Mouse (Mus musculus): ENCODE measurements around the gene Ppdpf. TPM values are rescaled to one million over a fixed set of nuclear protein-coding genes. Genes with fewer than 3 reads are reported as not detected.
A peak's percentile ranks its signal among the peaks of the same experiment; 100 is the strongest.

The Ppdpf gene
- polyA plus RNA-seq, 2 experiments, result 44.6 to 115 TPM

DNA sequence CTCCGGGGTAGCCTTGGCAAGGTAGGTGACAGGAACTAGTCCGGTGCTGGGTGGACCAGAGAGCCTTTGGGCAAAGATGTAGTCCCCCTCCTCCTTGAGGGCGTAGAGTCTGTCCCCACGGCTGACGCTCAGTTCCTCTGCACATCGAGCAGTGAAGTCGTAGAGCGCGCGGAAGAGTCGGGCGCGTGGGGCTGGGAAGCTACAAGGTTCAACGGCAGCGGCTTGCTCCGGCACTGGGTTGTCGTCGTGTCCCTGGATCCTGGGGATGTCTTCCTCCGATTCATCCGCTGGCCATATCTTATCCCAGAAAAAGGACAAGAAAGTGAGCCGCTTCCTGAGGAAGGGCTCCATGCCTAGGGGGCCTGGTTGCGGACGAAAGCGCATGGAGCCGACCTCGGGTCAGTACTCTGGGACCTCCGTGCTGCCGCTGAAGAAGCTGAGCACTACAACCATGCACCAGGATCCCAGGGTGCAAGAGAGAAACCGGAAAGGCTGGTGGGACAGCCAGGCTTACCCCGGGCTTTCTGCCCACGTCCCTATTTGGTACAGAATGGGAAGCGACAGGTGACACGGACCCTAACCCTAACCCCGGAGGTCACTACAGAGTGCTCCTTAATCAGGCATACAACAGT lies 25.5 kb downstream of the Ppdpf start:
- DNase-seq (ENCODE audit: low read depth in 3 of 3, low spot score in 3 of 3), result no peak
- Histone ChIP-seq H3K27ac (no peak overlapping the region), H3K9ac (replicated peaks) (peak overlapping the region; percentile 16)

DNA sequence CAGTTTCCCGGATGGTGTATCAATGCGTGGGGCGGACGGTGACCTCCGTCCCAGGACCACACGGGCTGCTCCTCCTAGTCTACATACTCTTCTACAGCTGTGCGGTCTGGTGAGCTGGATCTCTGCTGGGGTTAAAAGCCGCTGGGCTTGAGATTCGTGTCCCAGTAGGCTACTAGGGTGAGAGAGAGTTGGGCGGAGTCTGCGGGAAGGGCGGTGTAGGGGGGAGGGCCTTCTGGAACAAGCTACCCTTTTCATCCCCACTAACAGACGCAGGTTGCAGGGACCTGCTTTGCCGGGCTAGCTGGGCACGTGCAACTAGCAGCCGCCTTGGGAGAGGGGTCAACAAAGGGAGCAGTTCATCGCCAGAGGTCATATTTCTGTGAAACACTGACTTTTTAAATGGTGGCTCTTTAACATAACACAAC lies 26.0 kb downstream of the Ppdpf start, which contains the start of gene Srms:
Gene Srms, minus strand, starts transcription at position 165 of the 425 bp plus-strand sequence.
- WGBS (ENCODE audit: insufficient replicate concordance), result 1% methylated on average over 17 of the region's 17 CpGs
- Histone ChIP-seq H3K4me2 (ENCODE audit: low read depth) (peak within 1 kb of the TSS; percentile 65), H3K9me3 (ENCODE audit: control insufficient read depth, low read length) (no peaks in the 10 kb centered on the region), H3K9ac (replicated peaks) (peak within 1 kb of the TSS; percentile 16), H3K36me3 (replicated peaks; ENCODE audit: control insufficient read depth, insufficient read depth, low read depth) (no peaks in the 10 kb centered on the region), H3K27me3 (ENCODE audit: control insufficient read depth, insufficient read depth, low read length) (peaks cover 42% of the 10 kb centered on the region), H3K27ac (no peak within 1 kb of the TSS), H3K4me1 (replicated peaks; ENCODE audit: control insufficient read depth in 2 of 2, insufficient read depth in 2 of 2, low read length in 1 of 2) (peaks cover 4 to 9% of the 10 kb centered on the region in 2 experiments), H3K4me3 (ENCODE audit: insufficient read depth in 1 of 2, low read depth in 2 of 2, low read length in 2 of 2) (peak within 1 kb of the TSS; percentile 17 to 43)
- TF ChIP-seq EP300 (IDR thresholded peaks at IDR 0.05; ENCODE audit: low read depth) (no peak), CTCF (IDR thresholded peaks at IDR 0.05; ENCODE audit: low read depth) (no peak)
- DNase-seq (ENCODE audit: low read depth in 3 of 3, low spot score in 3 of 3) (no peak), ATAC-seq (ENCODE audit: insufficient read depth) (peak; percentile 57)

More for the DNA sequence above, 25.5 kb downstream of the Ppdpf start:
- TF ChIP-seq CTCF (IDR thresholded peaks at IDR 0.05; ENCODE audit: low read depth), result no peak
- no peak for TF ChIP-seq EP300 (IDR thresholded peaks at IDR 0.05; ENCODE audit: low read depth)
- Histone ChIP-seq H3K9me3 (ENCODE audit: control insufficient read depth, low read length) (no peaks in the 10 kb centered on the region), H3K36me3 (replicated peaks; ENCODE audit: control insufficient read depth, insufficient read depth, low read depth) (no peaks in the 10 kb centered on the region), H3K4me3 (ENCODE audit: insufficient read depth in 1 of 2, low read depth in 2 of 2, low read length in 2 of 2) (peak overlapping the region; percentile 17 to 43), H3K4me2 (ENCODE audit: low read depth) (peak overlapping the region; percentile 65), H3K4me1 (replicated peaks; ENCODE audit: control insufficient read depth in 2 of 2, insufficient read depth in 2 of 2, low read length in 1 of 2) (peaks cover 4 to 9% of the 10 kb centered on the region in 2 experiments), H3K27me3 (ENCODE audit: control insufficient read depth, insufficient read depth, low read length) (peaks cover 42% of the 10 kb centered on the region)
- 4% methylated on average over 34 of the region's 34 CpGs for WGBS (ENCODE audit: insufficient replicate concordance)
- peak; percentile 21 for ATAC-seq (ENCODE audit: insufficient read depth)

DNA sequence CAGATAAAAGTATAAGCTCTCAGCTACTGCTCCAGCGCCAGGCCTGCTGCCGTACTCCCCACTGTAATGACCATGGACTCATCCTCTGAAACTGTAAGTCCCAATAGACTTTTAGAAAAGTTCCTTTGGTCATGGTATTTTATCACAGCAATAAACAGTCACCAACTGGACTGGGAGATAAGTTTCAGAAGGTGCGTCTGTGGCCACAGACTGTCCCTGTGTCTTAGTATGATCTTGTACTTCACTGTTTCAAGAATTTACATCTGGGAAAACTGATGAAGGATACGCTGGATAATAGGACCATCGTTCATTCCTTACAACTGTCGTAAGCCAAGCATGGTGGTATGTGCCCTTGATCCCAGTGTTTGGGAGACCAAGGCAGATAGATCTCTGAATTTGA lies 29.0 kb downstream of the Ppdpf start:
- Histone ChIP-seq H3K4me3 (ENCODE audit: insufficient read depth in 1 of 2, low read depth in 2 of 2, low read length in 2 of 2) (no peak overlapping the region), H3K36me3 (replicated peaks; ENCODE audit: control insufficient read depth, insufficient read depth, low read depth) (no peaks in the 10 kb centered on the region), H3K9me3 (ENCODE audit: control insufficient read depth, low read length) (no peaks in the 10 kb centered on the region), H3K4me1 (replicated peaks; ENCODE audit: control insufficient read depth in 2 of 2, insufficient read depth in 2 of 2, low read length in 1 of 2) (peaks cover 6 to 16% of the 10 kb centered on the region in 2 experiments), H3K27ac (no peak overlapping the region), H3K27me3 (ENCODE audit: control insufficient read depth, insufficient read depth, low read length) (peaks cover 41% of the 10 kb centered on the region), H3K4me2 (ENCODE audit: low read depth) (no peak overlapping the region), H3K9ac (replicated peaks) (no peak overlapping the region)
- peak; percentile 34; the same call in 1 of the 2 replicates for ATAC-seq (ENCODE audit: insufficient read depth)
- TF ChIP-seq CTCF (IDR thresholded peaks at IDR 0.05; ENCODE audit: low read depth) (no peak), EP300 (IDR thresholded peaks at IDR 0.05; ENCODE audit: low read depth) (peak; percentile 52)
- DNase-seq (ENCODE audit: low read depth in 3 of 3, low spot score in 3 of 3), result no peak
- WGBS (ENCODE audit: insufficient replicate concordance), result 46% methylated on average over 6 of the region's 6 CpGs

DNA sequence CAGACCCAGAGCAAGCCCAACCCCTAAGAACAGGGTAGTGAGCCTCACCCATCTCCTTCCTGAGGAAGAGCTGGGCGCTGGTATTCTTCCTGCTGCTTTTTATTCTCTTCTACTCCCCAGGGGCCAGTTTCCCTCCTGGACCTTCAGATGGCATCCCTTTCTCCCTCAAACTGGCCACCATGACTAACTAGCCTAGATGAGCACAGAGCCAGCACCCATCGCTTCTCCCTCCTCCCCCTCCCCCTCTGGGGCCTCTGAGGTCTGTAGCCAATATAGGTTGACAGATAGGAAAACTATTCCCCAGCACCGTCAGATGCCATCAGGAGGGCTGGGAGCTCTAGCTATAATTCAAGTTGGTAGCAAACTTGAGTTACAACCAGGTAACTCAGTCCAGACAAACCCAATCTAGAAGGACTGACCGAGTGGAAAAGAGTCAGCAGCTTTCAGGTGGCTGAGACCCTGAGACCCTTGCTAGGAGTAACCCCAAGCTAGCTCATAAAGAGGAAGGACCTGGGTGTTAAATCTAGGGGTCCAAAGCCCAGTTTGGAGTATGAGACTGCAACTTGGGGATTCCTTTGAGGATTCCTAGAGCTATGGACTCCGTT lies 31.9 kb downstream of the Ppdpf start:
- H3K9ac ChIP-seq (replicated peaks), result no peak overlapping the region
- ATAC-seq (ENCODE audit: insufficient read depth), result no peak
- no peaks in the 10 kb centered on the region for H3K36me3 ChIP-seq (replicated peaks; ENCODE audit: control insufficient read depth, insufficient read depth, low read depth)
- peaks cover 11% of the 10 kb centered on the region for H3K27me3 ChIP-seq (ENCODE audit: control insufficient read depth, insufficient read depth, low read length)
- peaks cover 6 to 16% of the 10 kb centered on the region in 2 experiments for H3K4me1 ChIP-seq (replicated peaks; ENCODE audit: control insufficient read depth in 2 of 2, insufficient read depth in 2 of 2, low read length in 1 of 2)
- 31% methylated on average over 5 of the region's 5 CpGs for WGBS (ENCODE audit: insufficient replicate concordance)
- H3K4me2 ChIP-seq (ENCODE audit: low read depth), result no peak overlapping the region
- TF ChIP-seq EP300 (IDR thresholded peaks at IDR 0.05; ENCODE audit: low read depth) (no peak), CTCF (IDR thresholded peaks at IDR 0.05; ENCODE audit: low read depth) (no peak)
- DNase-seq (ENCODE audit: low read depth in 3 of 3, low spot score in 3 of 3), result no peak
- H3K27ac ChIP-seq, result no peak overlapping the region
- H3K4me3 ChIP-seq (ENCODE audit: insufficient read depth in 1 of 2, low read depth in 2 of 2, low read length in 2 of 2), result no peak overlapping the region
- H3K9me3 ChIP-seq (ENCODE audit: control insufficient read depth, low read length), result no peaks in the 10 kb centered on the region

DNA sequence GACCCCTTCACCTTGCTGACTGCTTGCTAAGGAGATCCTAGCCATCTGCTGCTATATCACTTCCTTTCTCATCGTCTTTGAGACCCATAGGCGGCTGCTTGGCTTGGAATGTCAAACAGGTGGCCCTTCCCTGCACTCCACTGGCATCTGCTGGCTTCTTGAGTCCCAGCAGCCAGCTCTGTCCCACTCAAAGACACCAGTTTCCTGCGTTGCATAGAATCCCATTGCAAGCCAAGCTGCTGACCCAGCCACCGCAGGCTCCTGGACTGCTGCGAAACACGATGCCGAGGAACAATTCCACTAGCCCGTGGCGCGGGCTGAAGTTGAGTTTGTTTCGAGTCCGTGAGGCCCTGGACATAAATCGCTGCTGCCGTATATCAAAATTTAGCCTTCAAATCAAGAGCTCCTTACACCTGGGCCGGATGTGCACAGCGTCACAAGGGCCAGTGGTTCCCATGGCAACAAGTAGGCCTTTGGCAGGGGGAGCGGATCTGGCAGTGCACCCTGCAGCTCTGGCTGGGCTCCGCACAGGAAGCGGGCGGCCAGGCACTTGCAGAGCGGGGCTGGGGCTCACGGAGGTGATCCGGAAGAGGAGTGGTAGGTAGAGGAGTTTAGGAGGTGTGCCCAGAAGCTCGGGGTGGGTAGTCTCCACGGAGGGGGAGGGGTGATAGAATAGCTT lies 32.6 kb downstream of the Ppdpf start, which contains the start of gene Fndc11:
Gene Fndc11, plus strand, starts transcription at position 476 of the 679 bp plus-strand sequence.
- Histone ChIP-seq H3K9me3 (ENCODE audit: control insufficient read depth, low read length) (no peaks in the 10 kb centered on the region), H3K9ac (replicated peaks) (no peak within 1 kb of the TSS; the same call in 1 of the 2 replicates), H3K4me3 (ENCODE audit: insufficient read depth in 1 of 2, low read depth in 2 of 2, low read length in 2 of 2) (peak within 1 kb of the TSS; percentile 13 to 16; a peak in 2 of 4 replicates), H3K27ac (no peak within 1 kb of the TSS), H3K27me3 (ENCODE audit: control insufficient read depth, insufficient read depth, low read length) (peaks cover 6% of the 10 kb centered on the region), H3K4me2 (ENCODE audit: low read depth) (peak within 1 kb of the TSS; percentile 49), H3K4me1 (replicated peaks; ENCODE audit: control insufficient read depth in 2 of 2, insufficient read depth in 2 of 2, low read length in 1 of 2) (peaks cover 6 to 16% of the 10 kb centered on the region in 2 experiments), H3K36me3 (replicated peaks; ENCODE audit: control insufficient read depth, insufficient read depth, low read depth) (no peaks in the 10 kb centered on the region)
- ATAC-seq (ENCODE audit: insufficient read depth) (peak; percentile 55), DNase-seq (ENCODE audit: low read depth in 3 of 3, low spot score in 3 of 3) (no peak)
- 5% methylated on average over 25 of the region's 25 CpGs for WGBS (ENCODE audit: insufficient replicate concordance)
- TF ChIP-seq CTCF (IDR thresholded peaks at IDR 0.05; ENCODE audit: low read depth) (peak; percentile 20; the same call in 1 of the 2 replicates), EP300 (IDR thresholded peaks at IDR 0.05; ENCODE audit: low read depth) (no peak)

All from liver, embryonic 14.5 days (tissue).